Mouse (Mus musculus): ENCODE data around the gene Zfp455. TPM values are rescaled to one million over a fixed set of nuclear protein-coding genes. Genes with fewer than 3 reads are reported as not detected.
"Not testable (repeated sequence)": the region's sequence is repeated elsewhere in the genome, so short reads cannot be mapped to it uniquely, and the experiment has no call there.

The Zfp455 gene
- 3.2 and 4.9 TPM in 2 replicates for total RNA-seq (2014; fragmentation: Nextera tagmentation)
- total RNA-seq (2017): 2.6 and 2.7 TPM in 2 replicates
- polyA plus RNA-seq (2012): 0.04 and 0.09 TPM in 2 replicates

- ATAC-seq (ENCODE audit: extremely low read depth, insufficient number of reproducible peaks, low FRiP score, poor library complexity, severe bottlenecking) (peak; percentile 82), DNase-seq (ENCODE audit: low spot score) (peak; percentile 9)
- TF ChIP-seq CTCF (IDR thresholded peaks at IDR 0.05; ENCODE audit: low read depth, low read length) (no peak), GATA2 (IDR thresholded peaks at IDR 0.05; ENCODE audit: borderline replicate concordance, low read depth, low read length) (no peak), GATA1 (IDR thresholded peaks at IDR 0.05; ENCODE audit: borderline replicate concordance, low read length) (no peak), POLR2AphosphoS5 (IDR thresholded peaks at IDR 0.05; ENCODE audit: insufficient replicate concordance, low read depth, low read length) (no peak), TAL1 (conservative IDR thresholded peaks at IDR 0.05; ENCODE audit: low read depth, low read length) (no peak)
- Histone ChIP-seq H3K27me3 (ENCODE audit: insufficient read depth, low read length) (no peaks in the 10 kb centered on the region), H3K36me3 (replicated peaks) (no peaks in the 10 kb centered on the region), H3K9me3 (replicated peaks) (no peaks in the 10 kb centered on the region), H3K4me1 (ENCODE audit: insufficient read depth, low read depth, low read length) (peaks cover 10% of the 10 kb centered on the region; the same call in 1 of the 2 replicates), H3K4me3 (ENCODE audit: low read depth, low read length) (peak within 1 kb of the TSS; percentile 68)
Observed at GRCm38 (mm10) chr13:67194340-67194894, at the start of gene Zfp455. Zfp455 (plus strand) TSS chr13:67194506.

GRCm38 (mm10) chr13:67166122-67166521 is 28.2 kb upstream of the Zfp455 start:
- H3K27me3 ChIP-seq (ENCODE audit: insufficient read depth, low read length); ATAC-seq (ENCODE audit: extremely low read depth, insufficient number of reproducible peaks, low FRiP score, poor library complexity, severe bottlenecking); H3K36me3 ChIP-seq (replicated peaks); DNase-seq (ENCODE audit: low spot score); H3K4me1 ChIP-seq (ENCODE audit: insufficient read depth, low read depth, low read length); H3K9me3 ChIP-seq (replicated peaks); H3K4me3 ChIP-seq (ENCODE audit: low read depth, low read length): not testable (repeated sequence)

GRCm38 (mm10) chr13:67172991-67173722 is 21.1 kb upstream of the Zfp455 start, which contains the start of gene Rsl1:
Rsl1 (plus strand) TSS chr13:67173182.
- not testable (repeated sequence) for H3K27me3 ChIP-seq (ENCODE audit: insufficient read depth, low read length); H3K36me3 ChIP-seq (replicated peaks); H3K4me1 ChIP-seq (ENCODE audit: insufficient read depth, low read depth, low read length); H3K9me3 ChIP-seq (replicated peaks)
- DNase-seq (ENCODE audit: low spot score) (peak; percentile 13), ATAC-seq (ENCODE audit: extremely low read depth, insufficient number of reproducible peaks, low FRiP score, poor library complexity, severe bottlenecking) (peak; percentile 97)
- H3K4me3 ChIP-seq (ENCODE audit: low read depth, low read length): peak within 1 kb of the TSS; percentile 70

GRCm38 (mm10) chr13:67173723-67174055 is 20.6 kb upstream of the Zfp455 start:
- no peak for TF ChIP-seq GATA1 (IDR thresholded peaks at IDR 0.05; ENCODE audit: borderline replicate concordance, low read length)
- TF ChIP-seq TAL1 (conservative IDR thresholded peaks at IDR 0.05; ENCODE audit: low read depth, low read length): no peak
- TF ChIP-seq GATA2 (IDR thresholded peaks at IDR 0.05; ENCODE audit: borderline replicate concordance, low read depth, low read length): no peak
- no peak for TF ChIP-seq CTCF (IDR thresholded peaks at IDR 0.05; ENCODE audit: low read depth, low read length)
- no peak for TF ChIP-seq POLR2AphosphoS5 (IDR thresholded peaks at IDR 0.05; ENCODE audit: insufficient replicate concordance, low read depth, low read length)
- peaks cover 3% of the 10 kb centered on the region for H3K4me1 ChIP-seq (ENCODE audit: insufficient read depth, low read depth, low read length)
- ATAC-seq (ENCODE audit: extremely low read depth, insufficient number of reproducible peaks, low FRiP score, poor library complexity, severe bottlenecking) (no peak), DNase-seq (ENCODE audit: low spot score) (no peak)
- H3K9me3 ChIP-seq (replicated peaks): no peaks in the 10 kb centered on the region
- peaks cover 3% of the 10 kb centered on the region for H3K36me3 ChIP-seq (replicated peaks)
- peak overlapping the region; percentile 70 for H3K4me3 ChIP-seq (ENCODE audit: low read depth, low read length)
- no peaks in the 10 kb centered on the region for H3K27me3 ChIP-seq (ENCODE audit: insufficient read depth, low read length)

- H3K36me3 ChIP-seq (replicated peaks): no peaks in the 10 kb centered on the region
- H3K27me3 ChIP-seq (ENCODE audit: insufficient read depth, low read length): no peaks in the 10 kb centered on the region
- H3K9me3 ChIP-seq (replicated peaks): no peaks in the 10 kb centered on the region
- no peak for ATAC-seq (ENCODE audit: extremely low read depth, insufficient number of reproducible peaks, low FRiP score, poor library complexity, severe bottlenecking)
- H3K4me3 ChIP-seq (ENCODE audit: low read depth, low read length): no peak overlapping the region
- no peak for DNase-seq (ENCODE audit: low spot score)
- TF ChIP-seq POLR2AphosphoS5 (IDR thresholded peaks at IDR 0.05; ENCODE audit: insufficient replicate concordance, low read depth, low read length): no peak
- H3K4me1 ChIP-seq (ENCODE audit: insufficient read depth, low read depth, low read length): no peaks in the 10 kb centered on the region
Observed at GRCm38 (mm10) chr13:67201656-67202055, 7.3 kb downstream of the Zfp455 start.

- DNase-seq (ENCODE audit: low spot score) (no peak), ATAC-seq (ENCODE audit: extremely low read depth, insufficient number of reproducible peaks, low FRiP score, poor library complexity, severe bottlenecking) (no peak; the same call in 1 of the 2 replicates)
- H3K4me1 ChIP-seq (ENCODE audit: insufficient read depth, low read depth, low read length): no peaks in the 10 kb centered on the region
- no peaks in the 10 kb centered on the region for H3K9me3 ChIP-seq (replicated peaks)
- no peaks in the 10 kb centered on the region for H3K36me3 ChIP-seq (replicated peaks)
- H3K27me3 ChIP-seq (ENCODE audit: insufficient read depth, low read length): no peaks in the 10 kb centered on the region
- no peak overlapping the region for H3K4me3 ChIP-seq (ENCODE audit: low read depth, low read length)
- TF ChIP-seq GATA2 (IDR thresholded peaks at IDR 0.05; ENCODE audit: borderline replicate concordance, low read depth, low read length) (no peak), CTCF (IDR thresholded peaks at IDR 0.05; ENCODE audit: low read depth, low read length) (no peak), POLR2AphosphoS5 (IDR thresholded peaks at IDR 0.05; ENCODE audit: insufficient replicate concordance, low read depth, low read length) (no peak), GATA1 (IDR thresholded peaks at IDR 0.05; ENCODE audit: borderline replicate concordance, low read length) (no peak)
Observed at GRCm38 (mm10) chr13:67214015-67214607, 19.8 kb downstream of the Zfp455 start.

Other genes with a start within 250 kb of the Zfp455 start
- gene Zfp712, start 133.3 kb upstream of the Zfp455 start, total RNA-seq (2014; fragmentation: Nextera tagmentation): 9.4 and 10.5 TPM in 2 replicates
- gene Zfp712, start 133.3 kb upstream of the Zfp455 start, total RNA-seq (2017): 5.1 and 5.3 TPM in 2 replicates
- 0.10 and 0.13 TPM in 2 replicates for gene Zfp712, start 133.3 kb upstream of the Zfp455 start, polyA plus RNA-seq (2012)
- gene Zfp708, start 96.5 kb upstream of the Zfp455 start, total RNA-seq (2014; fragmentation: Nextera tagmentation): 4.6 and 5.1 TPM in 2 replicates
- 0.29 TPM in 1 of 2 replicates, not detected in the other for gene Zfp708, start 96.5 kb upstream of the Zfp455 start, total RNA-seq (2017)
- 0.12 TPM in 1 of 2 replicates, not detected in the other for gene Zfp708, start 96.5 kb upstream of the Zfp455 start, polyA plus RNA-seq (2012)
- 6.2 and 12.0 TPM in 2 replicates for gene Gm28557, start 85.9 kb upstream of the Zfp455 start, total RNA-seq (2014; fragmentation: Nextera tagmentation)
- gene Gm28557, start 85.9 kb upstream of the Zfp455 start, total RNA-seq (2017): 5.3 and 9.3 TPM in 2 replicates
- 0.19 and 0.23 TPM in 2 replicates for gene Gm28557, start 85.9 kb upstream of the Zfp455 start, polyA plus RNA-seq (2012)
- gene Rslcan18, start 78.2 kb upstream of the Zfp455 start, total RNA-seq (2014; fragmentation: Nextera tagmentation): 4.0 and 6.9 TPM in 2 replicates
- gene Rslcan18, start 78.2 kb upstream of the Zfp455 start, total RNA-seq (2017): 0.49 and 1.4 TPM in 2 replicates
- 0.02 TPM in 1 of 2 replicates, not detected in the other for gene Rslcan18, start 78.2 kb upstream of the Zfp455 start, polyA plus RNA-seq (2012)
- gene Zfp759, start 72.8 kb upstream of the Zfp455 start, total RNA-seq (2014; fragmentation: Nextera tagmentation): 12.4 and 16.3 TPM in 2 replicates
- gene Zfp759, start 72.8 kb upstream of the Zfp455 start, total RNA-seq (2017): 10.9 and 12.0 TPM in 2 replicates
- 0.20 and 0.24 TPM in 2 replicates for gene Zfp759, start 72.8 kb upstream of the Zfp455 start, polyA plus RNA-seq (2012)
- gene Rsl1, start 21.3 kb upstream of the Zfp455 start, total RNA-seq (2014; fragmentation: Nextera tagmentation): 16.3 and 16.4 TPM in 2 replicates
- gene Rsl1, start 21.3 kb upstream of the Zfp455 start, total RNA-seq (2017): 10.2 and 10.8 TPM in 2 replicates
- 0.25 and 0.29 TPM in 2 replicates for gene Rsl1, start 21.3 kb upstream of the Zfp455 start, polyA plus RNA-seq (2012)
- gene Zfp458, start 84.0 kb downstream of the Zfp455 start, total RNA-seq (2014; fragmentation: Nextera tagmentation): 11.0 and 12.5 TPM in 2 replicates
- gene Zfp458, start 84.0 kb downstream of the Zfp455 start, total RNA-seq (2017): 3.7 and 6.9 TPM in 2 replicates
- gene Zfp458, start 84.0 kb downstream of the Zfp455 start, polyA plus RNA-seq (2012): 0.30 and 0.35 TPM in 2 replicates
- gene Zfp457, start 112.0 kb downstream of the Zfp455 start, total RNA-seq (2014; fragmentation: Nextera tagmentation): 4.4 and 9.2 TPM in 2 replicates
- 5.0 and 5.6 TPM in 2 replicates for gene Zfp457, start 112.0 kb downstream of the Zfp455 start, total RNA-seq (2017)
- gene Zfp457, start 112.0 kb downstream of the Zfp455 start, polyA plus RNA-seq (2012): 0.09 TPM in 1 of 2 replicates, not detected in the other
- gene Zfp595, start 138.1 kb downstream of the Zfp455 start, total RNA-seq (2014; fragmentation: Nextera tagmentation): 16.1 and 17.1 TPM in 2 replicates
- 7.6 and 9.2 TPM in 2 replicates for gene Zfp595, start 138.1 kb downstream of the Zfp455 start, total RNA-seq (2017)
- 0.09 and 0.23 TPM in 2 replicates for gene Zfp595, start 138.1 kb downstream of the Zfp455 start, polyA plus RNA-seq (2012)
- 5.2 and 8.1 TPM in 2 replicates for gene Gm28044, start 166.0 kb downstream of the Zfp455 start, total RNA-seq (2014; fragmentation: Nextera tagmentation)
- 4.9 and 7.2 TPM in 2 replicates for gene Gm28044, start 166.0 kb downstream of the Zfp455 start, total RNA-seq (2017)
- not detected in 2 replicates for gene Gm28044, start 166.0 kb downstream of the Zfp455 start, polyA plus RNA-seq (2012)
- 10.3 and 13.4 TPM in 2 replicates for gene Zfp953, start 166.1 kb downstream of the Zfp455 start, total RNA-seq (2014; fragmentation: Nextera tagmentation)
- 5.5 and 6.0 TPM in 2 replicates for gene Zfp953, start 166.1 kb downstream of the Zfp455 start, total RNA-seq (2017)
- gene Zfp953, start 166.1 kb downstream of the Zfp455 start, polyA plus RNA-seq (2012): 0.04 and 0.13 TPM in 2 replicates
- gene Gm28041, start 181.2 kb downstream of the Zfp455 start, total RNA-seq (2014; fragmentation: Nextera tagmentation): 1.4 and 3.1 TPM in 2 replicates
- gene Gm28041, start 181.2 kb downstream of the Zfp455 start, total RNA-seq (2017): 0.52 and 1.4 TPM in 2 replicates
- not detected in 2 replicates for gene Gm28041, start 181.2 kb downstream of the Zfp455 start, polyA plus RNA-seq (2012)
- 6.1 and 13.1 TPM in 2 replicates for gene Zfp456, start 181.3 kb downstream of the Zfp455 start, total RNA-seq (2014; fragmentation: Nextera tagmentation)
- gene Zfp456, start 181.3 kb downstream of the Zfp455 start, total RNA-seq (2017): 6.2 and 6.5 TPM in 2 replicates
- gene Zfp456, start 181.3 kb downstream of the Zfp455 start, polyA plus RNA-seq (2012): 0.12 and 0.15 TPM in 2 replicates
- gene Zfp429, start 205.3 kb downstream of the Zfp455 start, total RNA-seq (2014; fragmentation: Nextera tagmentation): 12.6 and 19.6 TPM in 2 replicates
- gene Zfp429, start 205.3 kb downstream of the Zfp455 start, total RNA-seq (2017): 4.0 and 9.5 TPM in 2 replicates
- 0.65 and 1.2 TPM in 2 replicates for gene Zfp429, start 205.3 kb downstream of the Zfp455 start, polyA plus RNA-seq (2012)
- not detected in 2 replicates for gene Zfp459, start 226.9 kb downstream of the Zfp455 start, total RNA-seq (2014; fragmentation: Nextera tagmentation)
- gene Zfp459, start 226.9 kb downstream of the Zfp455 start, total RNA-seq (2017): 0.05 and 0.06 TPM in 2 replicates
- gene Zfp459, start 226.9 kb downstream of the Zfp455 start, polyA plus RNA-seq (2012): not detected in 2 replicates

Data from G1E (cell line).